Mouse (Mus musculus): ENCODE data around the gene Dnttip2.

Dnttip2 gene

DNA sequence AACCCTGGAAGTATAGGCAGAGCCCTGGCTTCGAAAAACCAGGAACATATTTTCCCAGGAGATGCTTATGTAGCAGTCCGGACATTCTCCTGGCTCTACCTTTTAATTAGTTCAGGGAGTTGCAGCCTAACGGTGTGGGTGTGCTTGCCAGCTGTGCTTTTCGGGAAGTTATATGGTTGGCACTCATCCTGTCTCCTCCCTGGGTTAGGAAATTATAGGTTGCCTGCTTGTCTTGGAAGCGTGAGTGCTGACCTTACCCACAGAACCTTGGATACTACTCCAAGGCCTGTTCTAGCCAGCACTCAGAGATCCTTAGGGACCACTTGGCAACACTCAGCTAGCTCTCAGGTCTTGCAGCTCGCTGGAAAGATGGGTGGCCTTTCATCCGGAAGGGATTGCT is 59.7 kb downstream of the Dnttip2 start:
- DNase-seq: no peak

DNA sequence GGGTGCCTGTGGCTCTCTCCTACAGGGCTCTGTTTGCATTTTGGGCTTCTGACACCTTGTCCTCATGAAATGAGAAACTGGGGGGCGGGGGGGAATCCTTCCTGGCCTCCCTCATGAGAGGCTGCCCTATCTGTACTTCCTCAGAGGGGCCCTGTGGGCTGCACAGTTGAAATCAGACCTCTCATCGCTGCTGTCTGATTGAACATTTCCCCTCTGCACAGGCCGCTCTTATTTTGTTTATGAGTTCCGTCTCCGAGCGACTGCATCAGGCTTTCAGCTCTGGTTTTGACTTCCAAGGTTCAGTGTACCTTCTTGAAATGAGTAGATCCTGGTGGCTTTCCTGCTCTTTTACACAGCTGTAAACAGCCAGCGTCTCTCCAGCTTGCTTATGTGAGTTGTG is 60.2 kb downstream of the Dnttip2 start:
- no peak for DNase-seq

All from layer of hippocampus, adult 9-11 months (tissue).